Mouse (Mus musculus): ENCODE data around the gene Sema3e. TPM values are rescaled to one million over a fixed set of nuclear protein-coding genes. Genes with fewer than 3 reads are reported as not detected.

Gene Sema3e
- total and polyA plus RNA-seq, 3 experiments = 0.18 to 0.29 (median 0.23) TPM

DNA sequence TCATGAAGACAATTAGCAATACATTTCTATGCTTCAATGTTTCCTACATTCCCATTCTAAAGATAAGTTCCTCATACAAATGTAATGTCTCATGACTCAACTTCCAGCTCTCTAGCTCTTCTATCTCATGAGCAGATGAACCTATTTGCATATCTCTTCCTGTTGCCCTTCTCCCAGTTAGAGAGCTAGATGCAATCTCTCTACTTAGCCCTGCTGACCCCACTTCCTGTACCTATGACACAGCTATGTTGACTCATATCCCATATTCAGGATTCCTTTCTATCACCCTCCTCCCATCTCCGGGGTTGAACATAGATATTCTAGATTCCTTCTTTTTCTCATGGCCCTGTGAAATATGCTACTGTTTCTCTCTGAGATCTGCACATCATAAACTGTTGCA is 38.0 kb upstream of the Sema3e start:
- Histone ChIP-seq H3K4me1 (ENCODE audit: control insufficient read depth, insufficient read depth, low read length) (no peaks in the 10 kb centered on the region), H3K9ac (ENCODE audit: low read depth, low read length) (no peak overlapping the region), H3K27ac (no peak overlapping the region), H3K36me3 (ENCODE audit: control insufficient read depth, insufficient read depth, low read length) (no peaks in the 10 kb centered on the region), H3K27me3 (ENCODE audit: control insufficient read depth, insufficient read depth, low read length) (no peaks in the 10 kb centered on the region), H3K4me3 (no peak overlapping the region), H3K79me2 (replicated peaks; ENCODE audit: control insufficient read depth, insufficient read depth, low read length) (no peaks in the 10 kb centered on the region)
- 22% methylated on average over 1 of the region's 1 CpGs for WGBS
- TF ChIP-seq EP300 (IDR thresholded peaks at IDR 0.05; ENCODE audit: insufficient read depth, low read depth, low read length) (no peak), POLR2A (IDR thresholded peaks at IDR 0.05; ENCODE audit: insufficient read depth, low read depth, low read length) (no peak), CTCF (IDR thresholded peaks at IDR 0.05) (no peak)
- intact Hi-C loops (cut with DNase I) = no loop called here
- DNase-seq = no peak

DNA sequence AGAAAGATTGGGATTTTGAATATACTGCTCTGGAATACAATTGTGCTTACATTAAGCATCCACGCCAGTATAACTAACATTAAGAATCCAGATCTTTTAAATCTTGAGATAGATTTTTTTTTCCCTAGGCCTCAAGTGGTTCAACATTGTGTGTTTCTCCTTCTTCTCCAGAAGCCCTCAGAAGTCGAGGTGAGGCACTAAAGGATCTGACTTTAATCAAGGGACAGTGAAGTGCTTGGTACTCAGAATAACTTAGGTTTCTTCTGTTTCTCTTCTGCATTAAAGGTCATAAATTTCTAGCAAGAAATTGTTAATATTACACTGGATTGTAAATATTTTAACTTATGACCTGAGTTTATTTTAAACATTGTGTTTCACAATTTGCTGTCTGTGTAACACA is 37.1 kb upstream of the Sema3e start:
- Histone ChIP-seq H3K27ac (no peak overlapping the region), H3K9ac (ENCODE audit: low read depth, low read length) (no peak overlapping the region), H3K79me2 (replicated peaks; ENCODE audit: control insufficient read depth, insufficient read depth, low read length) (no peaks in the 10 kb centered on the region), H3K27me3 (ENCODE audit: control insufficient read depth, insufficient read depth, low read length) (no peaks in the 10 kb centered on the region), H3K36me3 (ENCODE audit: control insufficient read depth, insufficient read depth, low read length) (no peaks in the 10 kb centered on the region), H3K4me1 (ENCODE audit: control insufficient read depth, insufficient read depth, low read length) (no peaks in the 10 kb centered on the region), H3K4me3 (no peak overlapping the region)
- no peak for TF ChIP-seq POLR2A (IDR thresholded peaks at IDR 0.05; ENCODE audit: insufficient read depth, low read depth, low read length)
- no peak for TF ChIP-seq EP300 (IDR thresholded peaks at IDR 0.05; ENCODE audit: insufficient read depth, low read depth, low read length)
- TF ChIP-seq CTCF (IDR thresholded peaks at IDR 0.05) = no peak
- 54% methylated on average over 2 of the region's 2 CpGs for WGBS
- DNase-seq = no peak
- intact Hi-C loops (cut with DNase I) = no loop called here

DNA sequence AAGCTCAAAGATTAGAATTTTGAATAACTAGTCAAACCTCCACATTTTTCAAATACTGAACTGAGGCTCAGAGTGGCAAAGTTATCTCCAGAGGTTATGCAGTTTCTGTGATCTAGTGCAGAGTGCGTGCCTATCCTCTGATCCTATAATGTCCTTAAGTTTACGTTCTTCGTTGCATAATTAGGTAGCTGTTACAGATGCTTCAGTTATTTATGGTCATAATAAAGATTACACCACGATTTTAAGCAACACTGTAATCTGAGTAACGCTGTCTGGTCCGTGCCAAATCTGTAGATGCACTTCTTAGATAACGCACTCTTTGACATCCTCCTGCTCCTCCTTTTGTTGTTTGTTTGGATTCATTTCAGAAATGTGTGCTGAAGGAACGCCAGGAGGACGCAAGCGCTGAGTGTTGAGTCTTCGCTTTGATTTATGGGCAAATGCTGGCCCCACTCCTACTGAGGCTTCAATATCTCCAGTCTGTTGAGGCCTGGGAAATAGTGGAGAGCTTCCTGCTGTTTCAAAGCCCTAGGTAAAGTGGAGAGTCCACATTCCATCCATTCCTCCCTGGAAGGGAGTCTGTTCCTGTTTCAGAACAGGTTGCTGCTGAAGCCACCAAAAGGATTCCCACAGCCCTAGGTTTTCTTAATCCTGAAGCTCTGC is 32.2 kb upstream of the Sema3e start:
- DNase-seq = peak in 1 of 2 experiments; percentile 2
- 42% methylated on average over 11 of the region's 11 CpGs for WGBS
- intact Hi-C loops (cut with DNase I) = no loop called here
- no peak for TF ChIP-seq EP300 (IDR thresholded peaks at IDR 0.05; ENCODE audit: insufficient read depth, low read depth, low read length)
- Histone ChIP-seq H3K79me2 (replicated peaks; ENCODE audit: control insufficient read depth, insufficient read depth, low read length) (no peaks in the 10 kb centered on the region), H3K4me1 (ENCODE audit: control insufficient read depth, insufficient read depth, low read length) (no peaks in the 10 kb centered on the region), H3K27ac (no peak overlapping the region), H3K36me3 (ENCODE audit: control insufficient read depth, insufficient read depth, low read length) (no peaks in the 10 kb centered on the region), H3K4me3 (no peak overlapping the region), H3K9ac (ENCODE audit: low read depth, low read length) (no peak overlapping the region), H3K27me3 (ENCODE audit: control insufficient read depth, insufficient read depth, low read length) (no peaks in the 10 kb centered on the region)

- Histone ChIP-seq H3K9ac (ENCODE audit: low read depth, low read length) (no peak overlapping the region), H3K4me3 (no peak overlapping the region), H3K4me1 (ENCODE audit: control insufficient read depth, insufficient read depth, low read length) (no peaks in the 10 kb centered on the region), H3K27me3 (ENCODE audit: control insufficient read depth, insufficient read depth, low read length) (no peaks in the 10 kb centered on the region; the same call in 1 of the 2 replicates), H3K27ac (no peak overlapping the region), H3K79me2 (replicated peaks; ENCODE audit: control insufficient read depth, insufficient read depth, low read length) (no peaks in the 10 kb centered on the region), H3K36me3 (ENCODE audit: control insufficient read depth, insufficient read depth, low read length) (no peaks in the 10 kb centered on the region)
- TF ChIP-seq EP300 (IDR thresholded peaks at IDR 0.05; ENCODE audit: insufficient read depth, low read depth, low read length) (no peak), CTCF (IDR thresholded peaks at IDR 0.05) (no peak), POLR2A (IDR thresholded peaks at IDR 0.05; ENCODE audit: insufficient read depth, low read depth, low read length) (no peak)
- no peak for DNase-seq
- 78% methylated on average over 7 of the region's 7 CpGs for WGBS
- intact Hi-C loops (cut with DNase I) = no loop called here
Observed at GRCm38 (mm10) chr5:14028341-14028740, 3.3 kb downstream of the Sema3e start.

GRCm38 (mm10) chr5:14030796-14031195 is 5.7 kb downstream of the Sema3e start:
- H3K36me3 ChIP-seq (ENCODE audit: control insufficient read depth, insufficient read depth, low read length) = no peaks in the 10 kb centered on the region
- TF ChIP-seq CTCF (IDR thresholded peaks at IDR 0.05) = no peak
- no peak for TF ChIP-seq EP300 (IDR thresholded peaks at IDR 0.05; ENCODE audit: insufficient read depth, low read depth, low read length)
- TF ChIP-seq POLR2A (IDR thresholded peaks at IDR 0.05; ENCODE audit: insufficient read depth, low read depth, low read length) = no peak
- intact Hi-C loops (cut with DNase I) = no loop called here
- H3K27me3 ChIP-seq (ENCODE audit: control insufficient read depth, insufficient read depth, low read length) = no peaks in the 10 kb centered on the region
- H3K9ac ChIP-seq (ENCODE audit: low read depth, low read length) = no peak overlapping the region
- H3K4me1 ChIP-seq (ENCODE audit: control insufficient read depth, insufficient read depth, low read length) = no peaks in the 10 kb centered on the region
- H3K27ac ChIP-seq = no peak overlapping the region
- H3K79me2 ChIP-seq (replicated peaks; ENCODE audit: control insufficient read depth, insufficient read depth, low read length) = no peaks in the 10 kb centered on the region
- H3K4me3 ChIP-seq = no peak overlapping the region
- no peak for DNase-seq
- 83% methylated on average over 1 of the region's 1 CpGs for WGBS

DNA sequence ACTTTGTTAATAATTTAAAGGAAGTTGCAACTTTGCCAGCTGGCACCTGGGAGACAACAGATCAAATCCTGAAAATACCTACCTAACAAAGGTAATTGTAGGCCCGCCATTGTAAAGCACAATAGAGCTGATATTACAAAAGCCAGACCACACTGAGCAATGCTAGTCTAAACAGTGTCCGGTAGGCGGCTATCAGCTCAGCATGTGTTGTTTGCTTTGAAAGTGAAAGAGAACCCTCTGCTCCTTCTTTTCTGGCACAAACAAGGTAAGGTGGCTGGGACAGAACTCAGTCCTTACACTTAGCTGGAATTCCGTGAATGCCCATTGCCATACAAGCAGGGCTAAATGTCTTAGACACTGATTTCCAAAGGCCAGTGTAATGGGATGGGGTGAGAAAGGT is 7.0 kb downstream of the Sema3e start:
- no peaks in the 10 kb centered on the region for H3K27me3 ChIP-seq (ENCODE audit: control insufficient read depth, insufficient read depth, low read length)
- no peak for TF ChIP-seq POLR2A (IDR thresholded peaks at IDR 0.05; ENCODE audit: insufficient read depth, low read depth, low read length)
- no peak for TF ChIP-seq EP300 (IDR thresholded peaks at IDR 0.05; ENCODE audit: insufficient read depth, low read depth, low read length)
- TF ChIP-seq CTCF (IDR thresholded peaks at IDR 0.05) = no peak
- WGBS = 43% methylated on average over 4 of the region's 4 CpGs

More for the DNA sequence above, 7.0 kb downstream of the Sema3e start:
- H3K4me3 ChIP-seq = no peak overlapping the region
- no peak overlapping the region for H3K9ac ChIP-seq (ENCODE audit: low read depth, low read length)
- DNase-seq = no peak
- no peaks in the 10 kb centered on the region for H3K4me1 ChIP-seq (ENCODE audit: control insufficient read depth, insufficient read depth, low read length)
- no peak overlapping the region for H3K27ac ChIP-seq
- intact Hi-C loops (cut with DNase I) = no loop called here
- no peaks in the 10 kb centered on the region for H3K79me2 ChIP-seq (replicated peaks; ENCODE audit: control insufficient read depth, insufficient read depth, low read length)
- H3K36me3 ChIP-seq (ENCODE audit: control insufficient read depth, insufficient read depth, low read length) = no peaks in the 10 kb centered on the region
